8 mouse cellular contexts compared by ENCODE assay signal in genomic region chr17:85679651-85680050, GRCm38 (mm10). TPM values are rescaled to one million over a fixed set of nuclear protein-coding genes. Genes with fewer than 3 reads are reported as not detected.
DNase-seq lines count a peak whose midpoint lies in the region; ATAC-seq and TF ChIP-seq lines count a peak whose summit lies in the region.

No protein-coding gene starts in this region.

- no peak overlapping the region for H3K4me3 ChIP-seq in ES-Bruce4 (ENCODE audit: low read depth, low read length)
- peak overlapping the region; percentile 17 for H3K4me3 ChIP-seq in limb, embryonic 15.5 days

- no peak for TF ChIP-seq EP300 in ES-Bruce4 (IDR thresholded peaks at IDR 0.05; ENCODE audit: insufficient read depth, low read depth, low read length)

- peak overlapping the region; percentile 25 for H3K4me2 ChIP-seq in limb, embryonic 15.5 days

- 8% methylated on average over 15 of the region's 15 CpGs for WGBS in limb, embryonic 15.5 days

- H3K36me3 ChIP-seq in ES-Bruce4 (ENCODE audit: control insufficient read depth, insufficient read depth, low read length, poor library complexity, severe bottlenecking) = no peaks in the 10 kb centered on the region
- no peaks in the 10 kb centered on the region for H3K36me3 ChIP-seq in limb, embryonic 15.5 days

- H3K27me3 ChIP-seq in ES-Bruce4 (ENCODE audit: control insufficient read depth, insufficient read depth, low read length, poor library complexity, severe bottlenecking) = peaks cover 19% of the 10 kb centered on the region; the same call in 1 of the 2 replicates
- H3K27me3 ChIP-seq in limb, embryonic 15.5 days = peaks cover 78% of the 10 kb centered on the region

- no peak overlapping the region for H3K9ac ChIP-seq in ES-Bruce4 (ENCODE audit: low read depth, poor library complexity, severe bottlenecking)
- no peak overlapping the region for H3K9ac ChIP-seq in limb, embryonic 15.5 days

- ATAC-seq in cerebellum, adult (ENCODE audit: insufficient number of reproducible peaks, low FRiP score, low TSS enrichment) = no peak
- peak; percentile 49; the same call in 1 of the 2 replicates for ATAC-seq in granulocyte monocyte progenitor cell, adult 5-6 weeks (replicated peaks; ENCODE audit: poor library complexity, severe bottlenecking)
- no peak for ATAC-seq in limb, embryonic 15.5 days (ENCODE audit: insufficient number of reproducible peaks, low FRiP score, low TSS enrichment, low read depth)

- DNase-seq in cerebellum, postnatal 10 days = peak; percentile 57 to 67
- no peak for DNase-seq in right cerebral cortex, postnatal 36 days (ENCODE audit: low spot score in 2 of 2)
- DNase-seq in right cerebral cortex, postnatal 25 days = no peak
- DNase-seq in B cell, adult 2 months = no peak

- H3K4me1 ChIP-seq in ES-Bruce4 (ENCODE audit: control insufficient read depth, insufficient read depth, low read length) = no peaks in the 10 kb centered on the region
- peaks cover 20% of the 10 kb centered on the region for H3K4me1 ChIP-seq in limb, embryonic 15.5 days

- no peak for TF ChIP-seq POLR2A in ES-Bruce4 (IDR thresholded peaks at IDR 0.05; ENCODE audit: insufficient read depth, low read length)

- peak; percentile 44 for TF ChIP-seq CTCF in ES-Bruce4 (IDR thresholded peaks at IDR 0.05; ENCODE audit: low read depth, low read length)

- H3K9me3 ChIP-seq in ES-Bruce4 (replicated peaks; ENCODE audit: control insufficient read depth, insufficient read depth, low read length, poor library complexity, severe bottlenecking) = no peaks in the 10 kb centered on the region
- no peaks in the 10 kb centered on the region for H3K9me3 ChIP-seq in limb, embryonic 15.5 days

- no peak overlapping the region for H3K27ac ChIP-seq in ES-Bruce4 (ENCODE audit: insufficient read depth, low read length)
- no peak overlapping the region for H3K27ac ChIP-seq in limb, embryonic 15.5 days

RNA-seq across cellular contexts. Expression of gene Six2, which starts 8.4 kb away (rescaled TPM):
- 0.41 and 0.46 TPM in 2 replicates for polyA plus RNA-seq in ES-Bruce4 (2011; ENCODE audit: insufficient read depth, insufficient read length, low read depth, missing spikeins)
- total RNA-seq in granulocyte monocyte progenitor cell, adult 5-6 weeks (2014; fragmentation: Nextera tagmentation) = not detected in 2 replicates
- total RNA-seq in granulocyte monocyte progenitor cell, adult 5-6 weeks (2017) = not detected in 2 replicates
- 3.9 and 4.3 TPM in 2 replicates for polyA plus RNA-seq in limb, embryonic 15.5 days (2015; fragmentation: Nextera tagmentation; extraction: Ambion mirVana)

Comparison
In these comparisons a context has a peak if more than half of its experiments do, and no peak if none do; other contexts are left out.
1. DNase-seq: peak in cerebellum, postnatal 10 days (2 of 2); none in right cerebral cortex, postnatal 36 days (0 of 2), right cerebral cortex, postnatal 25 days (single experiment) and B cell, adult 2 months (0 of 2).